Mouse (Mus musculus) cortical plate, adult 2 months (tissue): ENCODE data around the gene Nrsn2.

Experiments used
- CTCF ChIP-seq: fragments of 200-500 bp; IDR thresholded peaks from 2 replicates; pipeline ENCODE4 v1.5.1; 2011; ENCODE audit warnings: mild to moderate bottlenecking, control low read depth, low read length; ENCODE audit not compliant: insufficient read depth; ENCODE audit errors: extremely low read depth
- POLR2A ChIP-seq: fragments of 200-500 bp; IDR thresholded peaks from 2 replicates; pipeline ENCODE4 v1.6.1; 2011; ENCODE audit warnings: mild to moderate bottlenecking, low read length, control low read depth; ENCODE audit not compliant: insufficient read depth; ENCODE audit errors: extremely low read depth

DNA sequence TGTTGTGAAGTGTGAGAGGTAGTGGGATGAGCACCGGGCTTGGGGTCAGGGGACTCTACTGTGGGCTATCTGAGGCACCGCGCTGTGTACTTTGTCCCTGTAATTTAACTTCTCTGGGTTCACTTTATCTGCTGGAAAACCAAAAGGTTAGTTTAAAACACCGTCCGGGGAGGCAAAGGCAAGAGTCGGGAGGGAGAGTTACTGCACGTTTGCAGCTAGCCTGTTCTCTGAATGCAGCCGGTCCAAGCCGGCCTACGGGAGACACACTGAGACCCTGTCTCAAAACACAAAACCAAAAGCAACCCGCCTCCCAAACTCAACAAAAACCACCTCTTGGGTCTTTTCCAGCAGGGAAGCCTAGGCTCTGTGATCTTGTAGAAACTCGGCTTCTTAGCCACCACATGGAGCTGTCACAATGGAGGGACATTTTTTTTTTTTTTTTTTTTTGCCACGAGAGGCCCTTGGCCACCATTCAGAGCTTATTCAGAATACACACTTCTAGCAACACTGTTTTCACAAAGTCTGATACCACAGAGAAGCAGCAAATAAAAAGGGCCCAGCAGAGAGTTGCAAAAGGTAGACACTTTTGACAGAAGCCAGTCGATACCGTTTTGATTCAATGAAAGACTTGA is 36.2 kb upstream of the Nrsn2 start:
- TF ChIP-seq CTCF (no peak), POLR2A (no peak)
